Mouse (Mus musculus) midbrain, postnatal 0 days (tissue): ENCODE data around the gene Cdyl2. TPM values are rescaled to one million over a fixed set of nuclear protein-coding genes. Genes with fewer than 3 reads are reported as not detected.
A peak's percentile ranks its signal among the peaks of the same experiment; 100 is the strongest.

Experiments
- ATAC-seq: fragments of 200-750 bp; cut with Nextera tagmentation; 2 replicates; pipeline ENCODE4 v1.8.0; 2017; ENCODE audit warnings: moderate number of reproducible peaks, mild to moderate bottlenecking, moderate TSS enrichment, moderate library complexity; ENCODE audit not compliant: low FRiP score
- DNase-seq: peaks from one replicate; pipeline ENCODE4 v3.0.0-alpha.2; 2015; ENCODE audit warnings: low spot score
- H3K27ac ChIP-seq: fragments of 300-500 bp; sonication (generic); 2 replicates; pipeline ENCODE4 v1.5.1; 2014; ENCODE audit warnings: low read depth, mild to moderate bottlenecking, low read length, mixed read lengths
- H3K27me3 ChIP-seq: fragments of 300-500 bp; sonication (generic); 2 replicates; pipeline ENCODE4 v1.6.1; 2014; ENCODE audit warnings: low read length, control low read depth, mixed read lengths; ENCODE audit not compliant: insufficient read depth
- H3K36me3 ChIP-seq: fragments of 300-500 bp; sonication (generic); 2 replicates; pipeline ENCODE4 v1.6.1; 2014; ENCODE audit warnings: low read length, control low read depth, mixed read lengths; ENCODE audit not compliant: insufficient read depth
- H3K4me1 ChIP-seq: fragments of 300-500 bp; sonication (generic); 2 replicates; pipeline ENCODE4 v1.6.1; 2014; ENCODE audit warnings: mild to moderate bottlenecking, control low read depth, antibody characterized with exemption, low read length, mixed read lengths; ENCODE audit not compliant: insufficient read depth
- H3K4me2 ChIP-seq: fragments of 300-500 bp; sonication (generic); 2 replicates; pipeline ENCODE4 v1.6.1; 2014; ENCODE audit warnings: low read depth, mild to moderate bottlenecking, low read length, mixed read lengths; ENCODE audit not compliant: poor library complexity, severe bottlenecking
- H3K4me3 ChIP-seq: fragments of 300-500 bp; sonication (generic); 2 replicates; pipeline ENCODE4 v1.5.1; 2014; ENCODE audit warnings: low read depth, mild to moderate bottlenecking, low read length, moderate library complexity
- H3K9ac ChIP-seq: fragments of 300-500 bp; sonication (generic); replicated peaks from 2 replicates; pipeline ENCODE4 v1.6.1; 2014; ENCODE audit warnings: mild to moderate bottlenecking, low read length, moderate library complexity, mixed read lengths; ENCODE audit not compliant: poor library complexity, severe bottlenecking
- H3K9me3 ChIP-seq: fragments of 300-500 bp; sonication (generic); 2 replicates; pipeline ENCODE4 v1.6.1; 2016; ENCODE audit warnings: low read length, control low read depth
- CTCF ChIP-seq: IDR thresholded peaks from 2 replicates; pipeline ENCODE4 v1.5.1; 2016; ENCODE audit warnings: antibody characterized with exemption, mild to moderate bottlenecking
- WGBS: fragments of 180-500 bp; shearing (Covaris S2); extraction: QIAGEN DNeasy Blood & Tissue Kit; methylation state at CpG from one replicate; pipeline ENCODE4 v1.1.7; 2014; 5-methylcytosine and 5-hydroxymethylcytosine counted together
- polyA plus RNA-seq: library from polyadenylated mRNA; unstranded; fragments of >200 nt; fragmentation: Nextera tagmentation; extraction: Ambion mirVana; gene quantifications from 2 replicates; pipeline ENCODE4 v1.2.1, GENCODE M21; 2015
- total RNA-seq: library from RNA; depleted of rRNA; stranded (reverse); fragments of >200 nt; gene quantifications from 2 replicates; pipeline ENCODE4 v1.2.3, GENCODE M21; 2014

The Cdyl2 gene
- total and polyA plus RNA-seq, 2 experiments from 2014 or later: 11.3 to 16.1 TPM

- Histone ChIP-seq H3K27ac (no peak overlapping the region), H3K9ac (no peak overlapping the region), H3K4me3 (no peak overlapping the region), H3K36me3 (no peaks in the 10 kb centered on the region), H3K4me2 (no peak overlapping the region), H3K4me1 (no peaks in the 10 kb centered on the region), H3K9me3 (no peaks in the 10 kb centered on the region), H3K27me3 (no peaks in the 10 kb centered on the region)
- no peak for DNase-seq
- WGBS: 95% methylated on average over 7 of the region's 7 CpGs
- TF ChIP-seq CTCF: no peak; the same call in 1 of the 2 replicates
- ATAC-seq: no peak
Observed at GRCm38 (mm10) chr8:116668977-116669376, 63.8 kb downstream of the Cdyl2 start.

GRCm38 (mm10) chr8:116666781-116667325 is 65.9 kb downstream of the Cdyl2 start:
- TF ChIP-seq CTCF: no peak
- Histone ChIP-seq H3K4me2 (no peak overlapping the region), H3K4me3 (no peak overlapping the region), H3K36me3 (no peaks in the 10 kb centered on the region), H3K9me3 (no peaks in the 10 kb centered on the region), H3K27ac (no peak overlapping the region), H3K27me3 (no peaks in the 10 kb centered on the region), H3K4me1 (no peaks in the 10 kb centered on the region), H3K9ac (no peak overlapping the region)
- 94% methylated on average over 11 of the region's 11 CpGs for WGBS
- ATAC-seq (no peak), DNase-seq (no peak)

GRCm38 (mm10) chr8:116661521-116661920 is 71.3 kb downstream of the Cdyl2 start:
- ATAC-seq (no peak), DNase-seq (no peak)
- H3K9me3 ChIP-seq: no peaks in the 10 kb centered on the region
- no peak overlapping the region for H3K4me2 ChIP-seq
- H3K9ac ChIP-seq: no peak overlapping the region
- H3K4me3 ChIP-seq: no peak overlapping the region
- no peaks in the 10 kb centered on the region for H3K27me3 ChIP-seq
- no peak for TF ChIP-seq CTCF
- no peak overlapping the region for H3K27ac ChIP-seq
- no peaks in the 10 kb centered on the region for H3K4me1 ChIP-seq
- no peaks in the 10 kb centered on the region for H3K36me3 ChIP-seq
- WGBS: 95% methylated on average over 1 of the region's 1 CpGs

GRCm38 (mm10) chr8:116656811-116657210 is 76.0 kb downstream of the Cdyl2 start:
- Histone ChIP-seq H3K9me3 (no peaks in the 10 kb centered on the region), H3K4me3 (no peak overlapping the region), H3K27ac (no peak overlapping the region), H3K9ac (no peak overlapping the region), H3K4me2 (no peak overlapping the region), H3K4me1 (no peaks in the 10 kb centered on the region), H3K36me3 (no peaks in the 10 kb centered on the region), H3K27me3 (no peaks in the 10 kb centered on the region)
- ATAC-seq (no peak), DNase-seq (no peak)
- TF ChIP-seq CTCF: no peak
- WGBS: 90% methylated on average over 3 of the region's 3 CpGs

GRCm38 (mm10) chr8:116654881-116655280 is 77.9 kb downstream of the Cdyl2 start:
- Histone ChIP-seq H3K36me3 (no peaks in the 10 kb centered on the region), H3K9ac (no peak overlapping the region), H3K4me3 (no peak overlapping the region), H3K27me3 (no peaks in the 10 kb centered on the region), H3K9me3 (no peaks in the 10 kb centered on the region), H3K27ac (no peak overlapping the region), H3K4me2 (no peak overlapping the region), H3K4me1 (no peaks in the 10 kb centered on the region)
- DNase-seq (no peak), ATAC-seq (no peak)
- TF ChIP-seq CTCF: no peak
- whole genome bisulfite sequencing: 84% methylated on average over 3 of the region's 3 CpGs

- no peak overlapping the region for H3K4me2 ChIP-seq
- H3K4me1 ChIP-seq: no peaks in the 10 kb centered on the region
- no peaks in the 10 kb centered on the region for H3K27me3 ChIP-seq
- no peak for TF ChIP-seq CTCF
- H3K36me3 ChIP-seq: no peaks in the 10 kb centered on the region
- ATAC-seq: 0 out of 2 replicates have a peak, but pooled peaks have one; percentile 47
- peak; percentile 68 for DNase-seq
- H3K9me3 ChIP-seq: no peaks in the 10 kb centered on the region
- no peak overlapping the region for H3K4me3 ChIP-seq
- H3K9ac ChIP-seq: no peak overlapping the region
- H3K27ac ChIP-seq: no peak overlapping the region
- WGBS: 60% methylated on average over 4 of the region's 4 CpGs
Observed at GRCm38 (mm10) chr8:116652949-116653348, 79.8 kb downstream of the Cdyl2 start.
